Comparison of ENCODE assay signal across 22 mouse cellular contexts in the genomic region with DNA sequence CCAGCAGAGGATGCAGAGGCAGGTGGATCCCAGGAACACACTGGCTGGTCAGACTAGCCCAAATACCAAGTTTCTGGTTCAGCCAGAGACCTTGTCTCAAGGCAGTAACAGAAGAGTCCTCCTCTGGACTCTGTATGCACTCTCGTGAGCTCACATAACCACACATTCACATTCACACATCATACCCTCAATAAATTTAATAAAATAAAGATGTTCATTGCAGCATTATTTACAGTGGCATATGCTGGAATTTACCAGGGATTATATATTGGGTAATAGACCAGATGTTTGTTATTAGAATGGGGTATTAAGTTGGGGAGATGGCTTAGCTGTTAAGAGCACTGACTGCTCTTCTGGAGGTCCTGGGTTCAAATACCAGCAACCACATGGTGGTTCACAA.
"Had no signal": no experiment of that assay in that cellular context is flagged by ENCODE, and none has a peak within 500 bp of the region (broad histone marks: within the 10 kb centered on the region; RNA-seq: fewer than 3 reads in every experiment).

No protein-coding gene starts in this region.

- H3K27ac ChIP-seq: heart, adult 2 months; hindbrain, embryonic 10.5 days; hindbrain, embryonic 12.5 days; hindbrain, embryonic 14.5 days; intestine, embryonic 15.5 days; layer of hippocampus, adult 2 months; left cerebral cortex, adult 2 months; limb, embryonic 15.5 days; liver, embryonic 12.5 days; liver, embryonic 14.5 days had no signal

- H3K9me3 ChIP-seq: hindbrain, embryonic 10.5 days; hindbrain, embryonic 12.5 days; intestine, embryonic 15.5 days; limb, embryonic 15.5 days had no signal

- H3K9ac ChIP-seq: hindbrain, embryonic 12.5 days; hindbrain, embryonic 14.5 days; intestine, embryonic 15.5 days; limb, embryonic 15.5 days; liver, embryonic 12.5 days; liver, embryonic 14.5 days had no signal

- H3K4me3 ChIP-seq: heart, adult 2 months; hindbrain, embryonic 10.5 days; hindbrain, embryonic 12.5 days; intestine, embryonic 15.5 days; layer of hippocampus, adult 2 months; left cerebral cortex, adult 2 months; limb, embryonic 15.5 days; liver, embryonic 12.5 days had no signal

- H3K4me2 ChIP-seq: heart, embryonic 11.5 days; hindbrain, embryonic 12.5 days; hindbrain, embryonic 14.5 days; intestine, embryonic 15.5 days; limb, embryonic 15.5 days; liver, embryonic 12.5 days had no signal

- H3K27me3 ChIP-seq: hindbrain, embryonic 12.5 days; intestine, embryonic 15.5 days; limb, embryonic 15.5 days had no signal

- ATAC-seq: hindbrain, embryonic 16.5 days; inflammation-experienced regulatory T-cells, adult 6 months; intestine, embryonic 15.5 days; intestine, postnatal 0 days had no signal

- DNase-seq: gastrocnemius, postnatal 25 days; heart, adult 2 months; heart, postnatal 10 days; heart, postnatal 4 days; kidney, adult 18-20 months; kidney, adult 8-10 months; kidney, postnatal 10 days; kidney, postnatal 25 days; kidney, postnatal 4 days had no signal

- H3K4me1 ChIP-seq: intestine, embryonic 15.5 days; liver, embryonic 12.5 days had no signal

- H3K36me3 ChIP-seq: hindbrain, embryonic 10.5 days; hindbrain, embryonic 12.5 days; intestine, embryonic 15.5 days; limb, embryonic 15.5 days; liver, embryonic 12.5 days had no signal
